Mouse (Mus musculus) ovary, postnatal 14 days (tissue): Measurements from ENCODE around the gene Gnat2.

Experiments
- DNase-seq: peaks from one replicate; pipeline ENCODE4 v3.0.0; 2022; ENCODE audit warnings: low spot score

Gene Gnat2

GRCm38 (mm10) chr3:108085281-108085720, 7.3 kb upstream of the Gnat2 start:
- peak; percentile 85 for DNase-seq

GRCm38 (mm10) chr3:108085721-108086469, 6.7 kb upstream of the Gnat2 start:
- DNase-seq, result peak; percentile 60

GRCm38 (mm10) chr3:108086470-108086979, 6.1 kb upstream of the Gnat2 start, which contains the start of gene Ampd2:
Gene Ampd2, minus strand, starts transcription at chr3:108086651.
- peak; percentile 81 for DNase-seq

- DNase-seq, result no peak
Observed at GRCm38 (mm10) chr3:108087329-108087728, 5.3 kb upstream of the Gnat2 start.

GRCm38 (mm10) chr3:108088842-108089380, 3.7 kb upstream of the Gnat2 start:
- no peak for DNase-seq

GRCm38 (mm10) chr3:108089916-108090315, 2.7 kb upstream of the Gnat2 start:
- no peak for DNase-seq

- no peak for DNase-seq
Observed at GRCm38 (mm10) chr3:108090561-108090960, 2.0 kb upstream of the Gnat2 start.

GRCm38 (mm10) chr3:108092030-108092429, 559 bp upstream of the Gnat2 start:
- no peak for DNase-seq

- no peak for DNase-seq
Observed at GRCm38 (mm10) chr3:108093306-108093705, 717 bp downstream of the Gnat2 start.

GRCm38 (mm10) chr3:108094146-108094545, 1.6 kb downstream of the Gnat2 start:
- no peak for DNase-seq

GRCm38 (mm10) chr3:108094976-108095760, 2.6 kb downstream of the Gnat2 start:
- no peak for DNase-seq

GRCm38 (mm10) chr3:108096226-108096625, 3.6 kb downstream of the Gnat2 start:
- no peak for DNase-seq

GRCm38 (mm10) chr3:108096726-108097125, 4.1 kb downstream of the Gnat2 start:
- DNase-seq, result no peak

- no peak for DNase-seq
Observed at GRCm38 (mm10) chr3:108097656-108098055, 5.1 kb downstream of the Gnat2 start.

GRCm38 (mm10) chr3:108098316-108098715, 5.7 kb downstream of the Gnat2 start:
- no peak for DNase-seq

- DNase-seq, result no peak
Observed at GRCm38 (mm10) chr3:108101594-108101993, 9.0 kb downstream of the Gnat2 start.

GRCm38 (mm10) chr3:108102075-108102474, 9.5 kb downstream of the Gnat2 start:
- DNase-seq, result no peak

GRCm38 (mm10) chr3:108105281-108105680, 12.7 kb downstream of the Gnat2 start:
- DNase-seq, result no peak

- no peak for DNase-seq
Observed at GRCm38 (mm10) chr3:108111320-108111719, 18.7 kb downstream of the Gnat2 start.

- DNase-seq, result no peak
Observed at GRCm38 (mm10) chr3:108112246-108112645, 19.7 kb downstream of the Gnat2 start.

- DNase-seq, result no peak
Observed at GRCm38 (mm10) chr3:108112666-108113065, 20.1 kb downstream of the Gnat2 start.

- DNase-seq, result no peak
Observed at GRCm38 (mm10) chr3:108113591-108114289, 21.2 kb downstream of the Gnat2 start.
